Mouse (Mus musculus) left cerebral cortex, adult 8-10 months (tissue): ENCODE data around the gene Dnmt1. TPM values are rescaled to one million over a fixed set of nuclear protein-coding genes. Genes with fewer than 3 reads are reported as not detected.

Experiments used
- DNase-seq, 2 experiments: peaks; one replicate each; pipeline ENCODE4 v3.0.0; 2022; ENCODE audit warnings: low spot score in 2 of 2
- total RNA-seq, 4 experiments: library from RNA; stranded (reverse); gene quantifications; 2 replicates each; pipeline ENCODE4 v1.2.4; 2022

Dnmt1 gene
- total RNA-seq, 4 experiments from 2014 or later = 39.7 to 41.3 (median 40.5) TPM

DNA sequence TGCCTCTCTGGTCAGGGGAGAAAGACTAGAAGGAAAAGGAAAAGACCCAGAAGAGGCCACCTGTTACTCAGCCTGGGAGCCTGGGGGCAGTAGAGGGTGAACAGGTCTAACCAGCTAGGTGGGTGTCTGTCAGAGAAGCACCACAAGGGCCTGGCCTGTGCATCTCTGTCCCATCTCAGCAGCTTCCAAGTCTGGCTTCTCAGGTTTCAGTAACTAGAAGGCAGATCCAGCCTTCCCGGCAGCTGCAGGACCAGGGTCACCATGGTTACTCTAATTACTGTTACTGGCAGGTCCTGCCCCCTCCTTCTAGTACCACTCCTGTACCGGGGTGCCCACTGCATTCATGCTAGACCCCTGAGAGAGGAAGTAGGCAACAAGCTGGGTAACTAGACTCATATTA lies 15.8 kb downstream of the Dnmt1 start:
- DNase-seq = no peak

DNA sequence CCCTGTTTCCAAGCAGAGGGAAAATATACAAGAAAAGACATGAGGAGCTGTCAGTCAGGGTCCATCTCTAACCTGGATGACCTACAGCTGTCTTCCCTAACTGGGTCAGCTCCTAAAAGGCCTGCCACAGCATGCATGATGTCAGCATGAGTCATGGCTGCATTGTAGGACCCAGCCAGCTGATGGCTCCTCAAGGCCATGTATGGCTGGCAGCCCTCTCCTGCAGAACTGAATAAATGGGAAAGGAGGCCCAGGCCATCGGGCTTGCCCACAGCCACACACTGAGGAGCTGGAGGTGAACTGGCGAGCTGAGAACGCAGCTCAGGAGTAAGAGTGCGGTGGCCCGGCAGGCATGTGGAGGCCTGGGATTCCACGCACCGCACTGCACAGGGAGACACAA lies 16.3 kb downstream of the Dnmt1 start:
- no peak for DNase-seq

- no peak for DNase-seq
Measured at GRCm38 (mm10) chr9:20923258-20923657, 36.4 kb downstream of the Dnmt1 start.

DNA sequence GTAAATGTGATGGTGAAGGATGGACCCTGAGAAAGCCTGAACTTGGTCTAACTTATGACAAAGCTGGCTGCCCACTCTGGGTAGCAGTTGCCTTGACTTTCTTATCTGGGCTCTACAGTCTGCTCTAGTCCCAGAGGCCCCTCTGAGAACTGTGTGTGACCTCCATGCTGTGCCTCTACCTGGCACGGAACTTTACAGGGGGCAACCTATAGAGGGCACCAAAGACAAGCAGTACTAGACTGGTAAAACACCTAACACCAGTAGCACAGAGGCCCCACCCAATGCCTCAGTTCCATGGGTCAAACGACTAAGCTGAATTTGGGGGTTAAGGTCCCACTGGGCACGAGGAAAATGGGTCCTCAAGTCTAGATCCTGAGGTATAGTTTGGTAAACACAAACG lies 43.5 kb downstream of the Dnmt1 start:
- DNase-seq = no peak

- peak in 1 of 2 experiments; percentile 62 for DNase-seq
Measured at GRCm38 (mm10) chr9:20909948-20910347, 49.7 kb downstream of the Dnmt1 start.

- DNase-seq = no peak
Measured at GRCm38 (mm10) chr9:20902174-20902491, 57.6 kb downstream of the Dnmt1 start.

DNA sequence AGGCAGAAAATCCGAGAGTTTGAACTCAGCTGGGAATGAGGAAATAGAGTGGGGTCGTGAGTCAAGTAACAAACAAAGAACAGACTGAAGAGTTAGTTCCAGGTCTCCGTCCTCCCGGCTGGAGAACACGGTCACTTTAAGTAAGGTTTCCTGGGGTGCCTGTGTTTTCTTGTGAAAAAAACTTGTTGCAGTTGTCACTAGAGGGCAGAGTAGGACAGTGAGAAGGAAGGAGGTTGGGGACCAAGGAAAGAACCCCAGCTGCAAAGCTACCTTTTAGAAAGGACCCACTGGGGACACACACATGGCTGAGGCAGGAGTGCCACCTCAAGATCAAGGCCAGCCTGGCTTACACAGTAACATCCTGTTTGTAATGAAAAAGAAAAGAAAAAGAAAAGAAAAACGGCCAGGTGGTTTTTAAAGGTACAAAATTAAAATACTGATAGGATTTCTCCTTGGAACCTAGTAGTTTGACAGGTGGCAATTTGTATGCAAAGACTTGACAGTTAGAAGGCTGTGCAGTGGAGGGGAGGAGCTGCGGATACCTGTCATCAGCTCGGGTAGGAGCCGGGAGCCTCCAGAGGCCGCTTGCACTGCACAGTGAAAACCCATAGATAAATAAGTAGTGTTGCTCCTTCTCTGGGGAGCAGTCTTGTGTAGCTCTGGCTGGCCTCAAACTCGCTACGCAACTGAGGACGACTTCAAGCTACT lies 58.1 kb downstream of the Dnmt1 start:
- no peak for DNase-seq

DNA sequence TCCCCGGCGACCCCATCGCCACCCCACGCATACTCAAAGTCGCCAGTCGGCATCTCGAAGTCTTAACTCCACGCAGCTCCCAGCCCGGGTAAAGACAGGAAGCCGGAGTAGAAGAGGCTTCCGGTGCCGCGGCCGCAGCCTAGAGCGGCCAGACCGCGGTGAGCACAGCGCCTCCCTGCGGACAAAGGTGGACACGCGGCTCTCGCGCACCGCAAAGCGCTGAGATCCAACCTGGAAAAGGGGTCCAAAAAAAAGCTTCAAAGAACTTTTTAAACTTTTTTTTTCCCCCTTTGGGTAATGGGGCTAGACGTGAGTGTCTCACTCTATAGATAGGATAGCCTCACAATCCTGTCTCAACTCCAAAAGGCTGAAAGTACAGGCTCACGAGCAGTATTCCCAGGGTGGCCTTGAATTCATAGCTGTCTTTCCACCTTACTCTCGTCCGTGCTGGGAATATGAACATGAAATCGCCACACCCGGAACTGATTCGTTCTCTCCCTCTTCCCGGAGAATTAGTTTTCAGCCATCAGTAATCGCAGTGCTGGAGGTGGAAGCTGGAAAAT lies 61.1 kb downstream of the Dnmt1 start, which contains the start of gene Eif3g:
Gene Eif3g (minus strand): TSS at position 113 of the 563 bp plus-strand sequence.
- peak; percentile 64 to 76 for DNase-seq

DNA sequence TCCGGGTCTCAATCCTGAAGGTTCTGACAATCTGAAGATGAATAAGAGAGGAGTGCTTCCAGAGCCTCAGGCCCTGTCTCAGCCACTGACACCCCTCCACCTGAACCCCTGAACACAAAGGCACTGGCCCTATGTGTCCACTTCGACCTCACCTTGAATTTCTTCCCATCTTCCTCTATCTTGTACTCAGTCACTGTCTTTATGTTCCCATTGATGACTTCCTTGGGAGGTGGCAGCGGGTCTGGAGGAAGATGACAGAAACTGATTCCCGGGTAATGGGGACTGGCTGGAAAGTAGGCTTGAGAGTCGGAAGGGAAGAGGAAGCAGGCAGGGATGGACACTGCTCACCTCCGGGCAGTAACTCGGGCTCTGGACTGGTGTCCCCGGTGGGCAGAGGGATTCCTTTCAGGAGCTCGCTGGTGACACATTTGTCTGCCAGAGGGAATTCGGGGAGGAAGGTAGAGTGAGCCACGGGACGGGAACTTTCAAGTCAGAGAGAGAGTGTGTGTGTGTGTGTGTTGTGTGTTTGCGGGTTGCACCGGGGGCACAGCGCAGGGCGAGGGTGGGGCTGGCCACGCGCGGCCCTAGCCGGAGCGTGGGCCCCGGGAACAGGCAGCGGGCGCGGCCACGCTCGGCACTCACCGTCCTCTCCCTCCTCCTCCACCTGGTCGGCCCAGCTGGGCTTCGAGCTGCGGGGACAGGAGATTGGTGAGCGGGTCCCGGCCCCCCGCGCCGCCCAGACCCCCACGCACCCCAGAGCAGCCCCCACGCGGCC lies 61.8 kb downstream of the Dnmt1 start:
- no peak for DNase-seq

DNA sequence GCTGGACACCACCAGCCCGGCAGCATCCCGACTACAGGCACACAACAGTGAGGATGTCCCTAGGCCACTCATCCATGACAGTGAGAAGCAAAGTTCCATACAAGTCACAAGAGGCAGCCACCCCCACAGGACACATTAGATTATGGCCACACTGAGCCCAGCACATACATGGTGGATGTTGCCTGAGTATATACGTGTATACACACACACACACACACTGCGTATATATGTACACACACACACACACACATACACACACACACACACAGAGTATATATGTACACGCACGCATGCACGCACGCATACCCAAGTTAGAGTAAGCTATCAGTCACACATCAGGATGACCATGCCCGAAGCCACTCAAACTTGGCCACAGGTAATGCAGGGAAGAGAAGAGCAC lies 64.3 kb downstream of the Dnmt1 start:
- no peak for DNase-seq

DNA sequence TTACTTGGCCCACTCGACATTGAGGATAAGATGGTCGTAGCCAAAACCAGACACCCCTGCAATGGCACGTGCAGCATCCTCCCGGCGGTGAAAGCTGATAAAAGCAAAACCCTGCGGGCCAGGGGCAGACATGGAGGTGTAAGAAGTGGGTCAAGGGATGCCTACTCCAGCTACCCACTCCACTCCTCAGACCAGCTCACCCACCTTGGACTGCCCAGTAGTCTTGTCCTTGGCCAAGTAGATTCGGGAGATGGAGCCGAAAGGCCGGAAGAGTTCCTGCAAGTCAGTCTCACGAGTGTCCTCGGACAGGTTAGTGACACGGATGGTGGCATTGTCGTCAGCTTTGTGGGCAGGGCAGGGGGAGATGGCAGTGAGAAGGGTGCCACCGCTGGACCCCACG lies 65.1 kb downstream of the Dnmt1 start:
- no peak for DNase-seq

DNA sequence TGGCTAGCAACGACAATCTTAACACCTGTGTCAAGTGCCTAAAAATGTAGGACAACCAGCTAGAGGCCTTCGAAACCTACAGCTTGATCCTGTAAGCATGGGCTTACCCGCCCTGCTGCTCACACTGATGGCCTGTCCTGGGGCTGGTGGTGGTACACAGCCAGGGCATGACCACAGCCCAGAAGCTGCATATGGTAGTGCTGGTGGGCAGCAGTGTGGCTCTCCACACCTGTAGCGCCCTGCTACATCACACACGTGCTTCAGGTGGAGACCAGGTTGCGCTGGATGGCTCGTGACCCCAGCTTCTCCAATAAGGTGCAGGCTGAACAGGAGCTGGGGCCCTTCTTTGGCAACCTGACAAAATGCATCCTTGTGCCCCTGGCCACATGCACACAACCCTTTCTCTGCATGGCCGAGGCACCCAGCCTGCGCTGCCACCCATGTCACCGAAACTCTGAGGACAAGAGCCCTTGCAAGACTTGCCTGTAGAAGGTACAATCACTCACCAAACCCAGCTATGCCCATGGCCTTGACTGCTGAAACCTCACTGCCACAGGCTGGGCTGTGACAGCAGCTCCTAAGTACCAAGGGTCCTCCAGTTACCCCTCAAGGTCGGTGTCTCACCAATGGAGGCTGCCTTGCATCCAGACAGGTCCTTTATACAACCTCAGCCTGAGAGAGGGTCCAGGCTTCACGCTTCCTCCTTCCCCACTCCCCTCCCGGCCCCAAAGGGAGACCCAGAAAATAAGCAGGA lies 65.9 kb downstream of the Dnmt1 start:
- no peak for DNase-seq

GRCm38 (mm10) chr9:20893069-20893468 lies 66.6 kb downstream of the Dnmt1 start:
- DNase-seq = no peak

- DNase-seq = no peak
Measured at GRCm38 (mm10) chr9:20892104-20892653, 67.5 kb downstream of the Dnmt1 start.

DNA sequence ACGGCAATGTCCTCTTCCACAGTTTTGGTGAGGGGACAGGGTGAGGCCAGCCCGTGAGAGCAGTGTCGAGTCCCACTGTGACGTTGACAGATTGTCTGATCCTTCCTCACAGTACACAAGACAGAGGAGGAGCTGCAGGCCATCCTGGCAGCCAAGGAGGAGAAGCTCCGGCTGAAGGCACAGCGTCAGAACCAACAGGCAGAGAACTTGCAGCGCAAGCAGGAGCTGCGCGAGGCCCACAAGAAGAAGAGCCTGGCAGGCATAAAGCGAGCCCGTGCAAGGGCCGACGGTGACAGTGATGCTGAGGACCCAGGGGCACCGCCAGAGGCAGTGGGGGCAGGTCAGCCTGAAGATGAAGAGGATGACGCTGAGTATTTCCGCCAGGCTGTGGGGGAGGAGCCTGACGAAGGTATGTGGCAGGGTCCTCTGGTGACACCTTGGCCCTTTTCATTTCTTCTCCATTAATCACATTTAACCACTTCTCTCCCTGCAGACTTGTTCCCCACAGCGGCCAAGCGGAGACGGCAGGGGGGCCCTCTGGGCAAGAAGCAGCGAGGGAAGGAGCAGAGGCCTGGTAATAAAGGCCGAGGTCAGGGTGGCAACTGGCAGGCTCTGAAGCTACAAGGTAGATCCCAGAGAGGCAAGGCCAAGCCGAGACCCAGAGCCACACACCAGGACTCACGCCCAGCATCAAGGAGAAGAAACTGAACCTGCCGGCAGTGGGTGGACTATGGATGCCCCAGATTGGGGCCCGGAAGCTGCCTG lies 68.2 kb downstream of the Dnmt1 start:
- DNase-seq = no peak

GRCm38 (mm10) chr9:20890411-20890810 lies 69.3 kb downstream of the Dnmt1 start:
- no peak for DNase-seq

DNA sequence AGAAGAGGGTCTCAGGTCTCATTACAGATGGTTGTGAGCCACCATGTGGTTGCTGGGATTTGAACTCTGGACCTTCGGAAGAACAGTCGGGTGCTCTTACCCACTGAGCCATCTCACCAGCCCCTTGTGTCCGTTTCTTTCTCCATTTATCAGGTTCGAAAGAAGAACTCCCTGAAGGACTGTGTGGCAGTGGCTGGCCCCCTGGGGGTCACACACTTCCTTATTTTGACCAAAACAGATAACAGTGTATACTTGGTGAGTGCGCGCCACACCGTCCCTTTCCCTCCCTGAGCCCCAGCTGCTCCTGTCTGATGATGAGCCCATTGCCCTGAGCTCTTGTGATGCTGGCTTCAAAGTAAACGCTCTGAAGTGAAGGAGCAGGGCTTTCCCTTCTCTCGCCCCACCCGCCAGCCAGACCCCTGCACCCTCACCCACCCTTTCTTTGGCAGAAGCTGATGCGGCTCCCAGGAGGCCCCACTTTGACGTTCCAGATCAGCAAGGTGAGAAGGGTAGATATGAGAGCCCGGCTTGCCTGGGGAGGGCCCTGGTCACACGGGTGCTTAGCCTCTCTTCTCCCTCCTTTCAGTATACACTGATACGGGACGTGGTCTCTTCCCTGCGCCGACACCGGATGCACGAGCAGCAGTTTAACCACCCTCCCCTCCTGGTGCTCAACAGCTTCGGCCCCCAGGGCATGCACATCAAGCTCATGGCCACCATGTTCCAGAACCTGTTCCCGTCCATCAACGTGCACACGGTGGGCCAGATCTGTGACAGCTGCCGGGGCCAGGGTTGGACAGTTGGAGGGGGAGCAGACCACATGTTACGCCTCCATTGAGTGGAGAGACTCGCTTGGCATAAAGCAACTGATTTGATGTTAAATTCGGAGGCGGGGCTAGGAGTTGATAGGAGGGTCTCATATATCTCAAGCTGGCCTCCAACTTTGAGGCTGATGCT lies 70.2 kb downstream of the Dnmt1 start:
- no peak for DNase-seq

GRCm38 (mm10) chr9:20888386-20888765 lies 71.3 kb downstream of the Dnmt1 start:
- no peak for DNase-seq

GRCm38 (mm10) chr9:20887704-20888385 lies 71.8 kb downstream of the Dnmt1 start, which contains the start of gene Ppan:
Gene Ppan, plus strand, starts transcription at chr9:20888175.
- DNase-seq = peak; percentile 93 to 95
